In the genomic region with DNA sequence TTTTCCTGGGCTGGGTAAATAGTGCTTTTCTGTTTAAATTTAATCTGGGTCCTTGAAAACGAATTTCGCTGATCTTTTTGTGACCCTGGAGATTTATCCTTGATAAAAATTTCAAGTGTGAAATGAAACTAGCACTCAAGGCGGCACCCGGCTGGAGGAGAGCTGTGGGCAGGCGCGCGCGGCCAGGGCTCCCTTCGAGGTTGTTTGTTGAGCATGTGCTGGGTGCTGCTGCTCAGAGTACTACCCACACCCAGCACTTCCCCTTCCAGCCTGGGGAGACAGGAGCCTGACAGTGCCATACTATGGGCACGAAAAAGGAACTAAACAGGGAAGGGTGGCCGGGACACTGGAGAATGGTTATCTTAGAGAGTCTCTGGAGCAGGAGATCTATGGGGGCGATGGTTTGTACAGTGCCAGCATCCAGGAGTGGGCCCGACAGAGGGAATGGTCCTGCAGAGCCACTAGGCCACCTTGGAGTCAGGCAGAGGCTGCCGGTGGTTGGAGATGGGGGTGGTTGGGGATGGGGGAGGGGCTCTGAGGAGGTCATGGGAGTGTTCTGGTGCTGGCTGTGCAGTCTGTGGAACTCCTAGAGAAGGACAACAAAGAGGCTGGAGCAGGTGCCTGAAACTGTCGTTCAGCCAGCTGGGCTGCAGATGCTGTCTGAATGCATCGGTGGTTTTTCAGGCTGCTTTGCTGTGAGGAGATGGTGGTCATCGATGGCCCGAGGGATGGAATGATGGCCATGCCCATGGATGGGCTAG, we compare ENCODE assay signal across 9 mouse cellular contexts. TPM values are rescaled to one million over a fixed set of nuclear protein-coding genes. Genes with fewer than 3 reads are reported as not detected.
A peak's percentile ranks its signal among the peaks of the same experiment; 100 is the strongest.
DNase-seq lines count a peak whose midpoint lies in the region; ATAC-seq lines count a peak whose summit lies in the region.
"Had no signal": no experiment of that assay in that cellular context is flagged by ENCODE, and none has a peak within 500 bp of the region (broad histone marks: within the 10 kb centered on the region; RNA-seq: fewer than 3 reads in every experiment).

No protein-coding gene starts in this region.

- peak; percentile 19 for DNase-seq in adrenal gland, postnatal 14 days
- no peak for DNase-seq in adrenal gland, postnatal 25 days
- peak; percentile 4 for DNase-seq in urinary bladder, postnatal 14 days (ENCODE audit: low spot score)
- no peak for DNase-seq in urinary bladder, adult 18-20 months (ENCODE audit: low spot score in 2 of 2)
- peak; percentile 55 to 59 for DNase-seq in right cerebral cortex, postnatal 36 days (ENCODE audit: low spot score in 2 of 2)
- no peak for DNase-seq in urinary bladder, adult 2 months (ENCODE audit: low spot score)

- no peak for ATAC-seq in intestine, embryonic 16.5 days
- no peak for ATAC-seq in limb, embryonic 15.5 days (ENCODE audit: insufficient number of reproducible peaks, low FRiP score, low TSS enrichment, low read depth)

- H3K9ac ChIP-seq in intestine, embryonic 16.5 days (ENCODE audit: low read depth, low read length), result no peak overlapping the region
- H3K9ac ChIP-seq in limb, embryonic 15.5 days, result no peak overlapping the region

- H3K4me2 ChIP-seq in intestine, embryonic 16.5 days (ENCODE audit: low read depth, low read length), result peak overlapping the region; percentile 40; the same call in 1 of the 2 replicates
- peak overlapping the region; percentile 33 for H3K4me2 ChIP-seq in limb, embryonic 15.5 days

- H3K4me3 ChIP-seq in intestine, embryonic 16.5 days (ENCODE audit: low read length), result peak overlapping the region; percentile 9; the same call in 1 of the 2 replicates
- peak overlapping the region; percentile 13; the same call in 1 of the 2 replicates for H3K4me3 ChIP-seq in limb, embryonic 15.5 days
- H3K4me3 ChIP-seq: myocyte had no signal

- no peaks in the 10 kb centered on the region for H3K9me3 ChIP-seq in intestine, embryonic 16.5 days (ENCODE audit: control insufficient read depth, low read length)
- no peaks in the 10 kb centered on the region for H3K9me3 ChIP-seq in limb, embryonic 15.5 days

- H3K36me3 ChIP-seq in intestine, embryonic 16.5 days (ENCODE audit: control insufficient read depth, insufficient read depth, low read length), result no peaks in the 10 kb centered on the region
- H3K36me3 ChIP-seq in limb, embryonic 15.5 days, result no peaks in the 10 kb centered on the region

- no peaks in the 10 kb centered on the region for H3K4me1 ChIP-seq in intestine, embryonic 16.5 days (ENCODE audit: control insufficient read depth, insufficient read depth, low read length)
- peaks cover 9% of the 10 kb centered on the region for H3K4me1 ChIP-seq in limb, embryonic 15.5 days

- peaks cover 20% of the 10 kb centered on the region for H3K27me3 ChIP-seq in intestine, embryonic 16.5 days (replicated peaks; ENCODE audit: control insufficient read depth, insufficient read depth, low read length)
- H3K27me3 ChIP-seq in limb, embryonic 15.5 days, result peaks cover 71% of the 10 kb centered on the region

- H3K27ac ChIP-seq in intestine, embryonic 16.5 days (ENCODE audit: low read length), result no peak overlapping the region
- no peak overlapping the region for H3K27ac ChIP-seq in limb, embryonic 15.5 days

- WGBS in intestine, embryonic 16.5 days, result 20% methylated on average over 18 of the region's 18 CpGs
- WGBS in limb, embryonic 15.5 days, result 19% methylated on average over 18 of the region's 18 CpGs

RNA-seq across cellular contexts. Expression of a gene that starts 35.9 kb away (rescaled TPM):
- 0.30 and 0.83 TPM in 2 replicates for total RNA-seq in adrenal gland, postnatal 14 days (2021)
- 0.82 TPM in 1 of 2 replicates, not detected in the other for total RNA-seq in adrenal gland, postnatal 25 days (2021)
- polyA plus RNA-seq in intestine, embryonic 16.5 days (2015; fragmentation: Nextera tagmentation; extraction: Ambion mirVana), result not detected in 2 replicates
- polyA plus RNA-seq in limb, embryonic 15.5 days (2015; fragmentation: Nextera tagmentation; extraction: Ambion mirVana), result not detected in 2 replicates
- 0.33 and 0.34 TPM in 2 replicates for polyA plus RNA-seq in urinary bladder, adult 2 months (2012; rRNA removed)
- polyA plus RNA-seq: myocyte had no signal

Comparison
In these comparisons a context has a peak if more than half of its experiments do, and no peak if none do; other contexts are left out.
1. DNase-seq: peak in adrenal gland, postnatal 14 days (single experiment), urinary bladder, postnatal 14 days (single experiment) and right cerebral cortex, postnatal 36 days (2 of 2); none in adrenal gland, postnatal 25 days (single experiment), urinary bladder, adult 18-20 months (0 of 2) and urinary bladder, adult 2 months (single experiment).